Mouse (Mus musculus): Measurements from ENCODE around the gene Kiz. TPM values are rescaled to one million over a fixed set of nuclear protein-coding genes. Genes with fewer than 3 reads are reported as not detected.

Kiz gene
- total and polyA plus RNA-seq, 2 experiments from 2014 or later, result 6.9 to 18.6 TPM

DNA sequence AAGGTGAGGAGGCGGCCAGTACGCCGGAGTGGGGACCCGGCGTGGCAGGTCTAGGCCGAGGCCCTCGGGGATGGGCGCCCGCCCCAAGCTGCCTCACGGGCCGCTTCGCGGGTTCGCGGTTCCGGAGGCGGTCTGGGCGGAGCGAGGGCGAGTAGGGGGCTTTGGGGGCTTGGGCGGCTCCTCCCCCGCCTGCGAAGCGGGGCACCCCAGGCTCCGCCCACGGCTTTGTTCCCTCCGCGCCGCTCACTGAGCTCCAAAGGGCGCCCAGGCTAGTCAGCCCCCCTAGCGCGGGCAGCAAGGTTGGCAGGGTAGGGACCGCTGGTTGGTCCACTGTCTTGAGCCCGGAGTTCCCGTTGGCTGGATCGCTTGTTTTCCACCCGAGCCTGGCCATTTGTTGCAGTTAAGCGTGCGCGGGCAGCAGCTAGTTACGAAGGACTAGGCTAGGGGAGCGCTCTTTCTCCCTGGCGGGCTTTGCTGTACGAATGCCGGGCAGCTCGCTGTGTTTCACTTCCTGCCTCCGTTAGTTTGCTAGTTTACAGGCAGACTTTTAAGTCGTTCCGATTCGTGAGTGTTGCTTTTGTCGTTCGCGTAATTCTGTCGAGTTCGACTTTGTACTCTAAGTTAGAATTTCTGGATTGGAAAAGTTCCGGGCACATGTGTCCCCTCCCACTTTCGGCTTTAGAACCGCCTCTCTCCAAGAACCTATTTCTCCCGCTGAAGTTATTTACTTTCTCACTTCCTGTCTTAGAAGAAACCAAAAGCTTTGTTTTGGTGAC, 157.7 kb downstream of the Kiz start:
- 0 out of 2 replicates have a peak, but pooled peaks have one; percentile 16 for TF ChIP-seq CTCF (IDR thresholded peaks at IDR 0.05; ENCODE audit: low read depth)
- under 1% methylated on average over 58 of the region's 59 CpGs for WGBS
- H3K4me1 ChIP-seq (ENCODE audit: insufficient read depth, low read length), result peaks cover 14% of the 10 kb centered on the region; the same call in 1 of the 2 replicates

DNA sequence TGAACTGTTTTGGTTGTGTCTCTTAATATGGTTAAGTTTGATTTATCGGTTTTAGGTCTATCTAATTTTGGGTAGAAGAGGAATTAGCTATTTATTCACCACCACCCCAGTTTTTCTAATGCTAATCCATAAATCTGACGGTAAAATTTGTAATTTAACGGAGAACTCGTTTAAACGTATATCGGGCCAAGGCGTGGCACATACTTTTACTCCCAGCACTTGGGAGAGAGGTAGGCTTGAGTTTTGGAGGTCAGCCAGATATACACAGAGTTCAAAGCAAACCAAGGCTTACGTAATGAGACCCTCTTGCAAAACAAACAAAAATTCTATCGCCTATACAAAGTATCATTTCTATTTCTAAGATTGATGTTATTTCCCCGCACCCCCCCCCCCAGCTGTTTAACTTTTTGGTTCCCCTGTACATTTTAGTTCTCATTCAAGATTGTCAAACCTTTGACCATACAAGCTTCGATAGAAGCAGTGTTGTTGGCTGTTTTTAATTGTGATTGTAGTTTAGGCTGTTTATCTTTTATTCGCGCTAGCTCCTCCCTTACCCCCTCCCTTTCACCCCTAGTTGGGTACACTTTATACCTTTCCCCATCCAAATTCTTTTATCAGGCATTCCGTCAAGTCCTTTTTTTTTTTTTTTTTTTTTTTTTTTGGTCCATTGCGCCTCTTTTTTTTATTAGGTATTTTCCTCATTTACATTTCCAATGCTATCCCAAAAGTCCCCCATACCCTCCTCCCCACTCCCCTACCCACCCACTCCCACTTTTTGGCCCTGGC, 158.6 kb downstream of the Kiz start:
- TF ChIP-seq CTCF (IDR thresholded peaks at IDR 0.05; ENCODE audit: low read depth), result no peak
- H3K36me3 ChIP-seq (ENCODE audit: insufficient read depth, low read length), result no peaks in the 10 kb centered on the region
- H3K4me1 ChIP-seq (ENCODE audit: insufficient read depth, low read length), result peaks cover 14% of the 10 kb centered on the region; the same call in 1 of the 2 replicates
- H3K4me3 ChIP-seq (ENCODE audit: low read length), result peak overlapping the region; percentile 95
- no peaks in the 10 kb centered on the region for H3K27me3 ChIP-seq (ENCODE audit: insufficient read depth, low read length)
- peak overlapping the region; percentile 79 for H3K4me2 ChIP-seq (ENCODE audit: low read depth, low read length)
- ATAC-seq (no peak), DNase-seq (ENCODE audit: low spot score) (no peak)
- peak overlapping the region; percentile 83 for H3K9ac ChIP-seq (replicated peaks; ENCODE audit: low read length)
- no peaks in the 10 kb centered on the region for H3K9me3 ChIP-seq (ENCODE audit: low read length)
- H3K27ac ChIP-seq, result no peak overlapping the region
- 28% methylated on average over 15 of the region's 15 CpGs for WGBS

More for the DNA sequence above, 157.7 kb downstream of the Kiz start:
- Histone ChIP-seq H3K4me2 (ENCODE audit: low read depth, low read length) (peak overlapping the region; percentile 79), H3K36me3 (ENCODE audit: insufficient read depth, low read length) (no peaks in the 10 kb centered on the region), H3K27ac (peak overlapping the region; percentile 98), H3K4me3 (ENCODE audit: low read length) (peak overlapping the region; percentile 95), H3K9me3 (ENCODE audit: low read length) (no peaks in the 10 kb centered on the region), H3K9ac (replicated peaks; ENCODE audit: low read length) (peak overlapping the region; percentile 83), H3K27me3 (ENCODE audit: insufficient read depth, low read length) (no peaks in the 10 kb centered on the region)
- ATAC-seq, result peak; percentile 91
- peak; percentile 86 for DNase-seq (ENCODE audit: low spot score)

Other genes with a start within 250 kb of the Kiz start
- gene Xrn2, start 157.1 kb downstream of the Kiz start, total RNA-seq (2014; rRNA removed), result 40.3 and 41.3 TPM in 2 replicates
- gene Xrn2, start 157.1 kb downstream of the Kiz start, polyA plus RNA-seq (2015; fragmentation: Nextera tagmentation; extraction: Ambion mirVana), result 57.9 and 60.8 TPM in 2 replicates
- gene Nkx2-4, start 229.6 kb downstream of the Kiz start, total RNA-seq (2014; rRNA removed), result 0.42 TPM in 1 of 2 replicates, not detected in the other
- not detected in 2 replicates for gene Nkx2-4, start 229.6 kb downstream of the Kiz start, polyA plus RNA-seq (2015; fragmentation: Nextera tagmentation; extraction: Ambion mirVana)